Mouse (Mus musculus) midbrain, embryonic 14.5 days (tissue): ENCODE results near the gene Klhdc1. TPM values are rescaled to one million over a fixed set of nuclear protein-coding genes. Genes with fewer than 3 reads are reported as not detected.

ENCODE experiments used
- ATAC-seq: fragments of 200-750 bp; cut with Nextera tagmentation; 2 replicates; pipeline ENCODE4 v1.8.0; 2017; ENCODE audit warnings: moderate number of reproducible peaks, moderate library complexity; ENCODE audit not compliant: low FRiP score, low TSS enrichment
- DNase-seq: peaks from one replicate; pipeline ENCODE4 v3.0.0-alpha.2; 2015
- H3K27ac ChIP-seq: fragments of 300-500 bp; sonication (generic); replicated peaks from 2 replicates; pipeline ENCODE4 v1.5.1; 2014; ENCODE audit warnings: mild to moderate bottlenecking, low read depth, low read length, moderate library complexity
- H3K27me3 ChIP-seq: fragments of 300-500 bp; sonication (generic); 2 replicates; pipeline ENCODE4 v1.6.1; 2014; ENCODE audit warnings: low read length, control low read depth, mixed read lengths; ENCODE audit not compliant: control insufficient read depth, insufficient read depth
- H3K36me3 ChIP-seq: fragments of 300-500 bp; sonication (generic); 2 replicates; pipeline ENCODE4 v1.6.1; 2014; ENCODE audit warnings: low read length, control low read depth; ENCODE audit not compliant: control insufficient read depth, insufficient read depth
- H3K4me1 ChIP-seq: fragments of 300-500 bp; sonication (generic); 2 replicates; pipeline ENCODE4 v1.6.1; 2014; ENCODE audit warnings: mild to moderate bottlenecking, antibody characterized with exemption, low read length, control low read depth; ENCODE audit not compliant: control insufficient read depth, insufficient read depth
- H3K4me2 ChIP-seq: fragments of 300-500 bp; sonication (generic); 2 replicates; pipeline ENCODE4 v1.6.1; 2014; ENCODE audit warnings: mild to moderate bottlenecking, low read length, moderate library complexity
- H3K4me3 ChIP-seq: fragments of 300-500 bp; sonication (generic); replicated peaks from 2 replicates; pipeline ENCODE4 v1.5.1; 2014; ENCODE audit warnings: low read depth, low read length
- H3K9ac ChIP-seq: fragments of 300-500 bp; sonication (generic); replicated peaks from 2 replicates; pipeline ENCODE4 v1.6.1; 2014; ENCODE audit warnings: mild to moderate bottlenecking, low read length, moderate library complexity
- H3K9me3 ChIP-seq: fragments of 300-500 bp; sonication (generic); 2 replicates; pipeline ENCODE4 v1.6.1; 2016; ENCODE audit warnings: low read length, control low read depth, mixed read lengths; ENCODE audit not compliant: control insufficient read depth
- WGBS: fragments of 180-500 bp; shearing (Covaris S2); extraction: QIAGEN DNeasy Blood & Tissue Kit; methylation state at CpG from one replicate; pipeline ENCODE4 v1.1.7; 2014; 5-methylcytosine and 5-hydroxymethylcytosine counted together
- polyA plus RNA-seq: library from polyadenylated mRNA; unstranded; fragments of >200 nt; fragmentation: Nextera tagmentation; extraction: Ambion mirVana; gene quantifications from 2 replicates; pipeline ENCODE4 v1.2.1, GENCODE M21; 2014

Klhdc1 gene
- polyA plus RNA-seq, 1 experiment from 2014 or later = 17.5 TPM

DNA sequence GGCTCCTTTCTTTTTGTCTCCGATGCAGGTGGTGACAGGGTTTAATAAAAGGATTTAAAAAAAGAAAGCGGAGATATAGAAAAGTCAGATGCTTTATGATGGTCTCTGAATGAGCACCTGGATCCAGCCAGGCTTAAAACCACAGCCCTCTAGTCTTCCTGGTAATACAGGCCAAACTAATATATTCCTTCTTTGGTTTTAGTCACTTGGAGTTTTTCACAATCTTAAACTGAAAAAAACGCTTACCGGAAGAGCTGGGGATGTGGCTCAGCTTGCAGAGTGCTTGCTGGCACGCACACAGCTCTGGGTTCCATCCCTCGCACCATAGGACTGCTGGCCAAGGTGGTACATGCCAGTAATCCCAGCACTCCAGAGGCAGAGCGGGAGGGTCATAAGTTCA, 24.4 kb upstream of the Klhdc1 start:
- 94% methylated on average over 7 of the region's 7 CpGs for WGBS
- Histone ChIP-seq H3K4me3 (no peak overlapping the region), H3K4me1 (no peaks in the 10 kb centered on the region), H3K4me2 (no peak overlapping the region), H3K9ac (no peak overlapping the region), H3K27ac (no peak overlapping the region), H3K27me3 (no peaks in the 10 kb centered on the region), H3K36me3 (no peaks in the 10 kb centered on the region), H3K9me3 (no peaks in the 10 kb centered on the region)
- no peak for DNase-seq
- ATAC-seq = no peak

DNA sequence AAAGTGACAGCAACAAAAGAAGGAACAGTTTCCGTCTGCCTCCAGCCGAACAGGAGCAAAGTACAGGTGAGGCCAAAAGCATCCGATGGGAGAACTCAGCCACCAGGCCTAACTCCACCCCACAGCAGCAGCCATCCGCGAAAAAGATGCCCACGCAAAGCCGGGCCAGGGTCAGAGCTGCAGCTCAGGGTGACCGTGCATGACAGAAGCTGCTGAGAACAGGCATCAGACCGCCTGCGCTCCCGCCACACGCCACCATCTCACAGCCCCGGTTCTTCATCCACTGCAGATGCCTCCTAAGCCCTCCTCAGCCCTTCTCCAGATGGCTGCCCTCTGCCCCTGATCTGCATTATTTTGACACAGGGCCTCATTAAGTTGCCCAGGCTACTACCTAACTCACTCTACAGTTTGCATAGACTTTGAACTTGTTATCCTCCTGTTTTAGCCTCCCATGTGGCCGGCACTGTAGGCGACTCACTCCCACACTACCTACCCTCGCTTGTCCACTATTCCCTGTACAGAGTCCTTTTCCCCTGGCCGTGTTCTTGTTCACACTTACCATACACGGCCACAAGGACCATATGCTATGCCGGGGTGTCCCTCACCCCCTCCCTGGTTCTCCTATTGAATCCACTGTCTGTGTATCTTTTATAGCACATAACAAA, 20.2 kb upstream of the Klhdc1 start:
- ATAC-seq = no peak
- no peak overlapping the region for H3K9ac ChIP-seq
- no peak overlapping the region for H3K4me2 ChIP-seq
- H3K4me1 ChIP-seq = no peaks in the 10 kb centered on the region
- no peaks in the 10 kb centered on the region for H3K27me3 ChIP-seq
- H3K27ac ChIP-seq = no peak overlapping the region
- H3K4me3 ChIP-seq = no peak overlapping the region
- no peaks in the 10 kb centered on the region for H3K36me3 ChIP-seq
- WGBS = 84% methylated on average over 19 of the region's 19 CpGs
- no peak for DNase-seq
- H3K9me3 ChIP-seq = no peaks in the 10 kb centered on the region

- WGBS = 1% methylated on average over 37 of the region's 37 CpGs
Observed at GRCm38 (mm10) chr12:69227776-69228466, 13.1 kb upstream of the Klhdc1 start, which contains the start of gene Pole2. Gene Pole2, minus strand, starts transcription at chr12:69228195.

GRCm38 (mm10) chr12:69229251-69229650, 11.7 kb upstream of the Klhdc1 start:
- no peaks in the 10 kb centered on the region for H3K9me3 ChIP-seq
- no peak overlapping the region for H3K27ac ChIP-seq
- DNase-seq (no peak), ATAC-seq (no peak)
- H3K4me3 ChIP-seq = no peak overlapping the region
- no peaks in the 10 kb centered on the region for H3K4me1 ChIP-seq
- H3K36me3 ChIP-seq = no peaks in the 10 kb centered on the region
- H3K4me2 ChIP-seq = no peak overlapping the region
- H3K27me3 ChIP-seq = no peaks in the 10 kb centered on the region
- 60% methylated on average over 2 of the region's 2 CpGs for WGBS
- H3K9ac ChIP-seq = no peak overlapping the region

More at GRCm38 (mm10) chr12:69227776-69228466, 13.1 kb upstream of the Klhdc1 start, which contains the start of gene Pole2:
- Histone ChIP-seq H3K27ac (no peak within 1 kb of the TSS), H3K4me3 (peak within 1 kb of the TSS; percentile 63), H3K9ac (peak within 1 kb of the TSS; percentile 43; the same call in 1 of the 2 replicates), H3K4me1 (no peaks in the 10 kb centered on the region), H3K27me3 (no peaks in the 10 kb centered on the region), H3K9me3 (no peaks in the 10 kb centered on the region), H3K36me3 (no peaks in the 10 kb centered on the region), H3K4me2 (peak within 1 kb of the TSS; percentile 60)
- DNase-seq (peak; percentile 89), ATAC-seq (peak; percentile 91)

DNA sequence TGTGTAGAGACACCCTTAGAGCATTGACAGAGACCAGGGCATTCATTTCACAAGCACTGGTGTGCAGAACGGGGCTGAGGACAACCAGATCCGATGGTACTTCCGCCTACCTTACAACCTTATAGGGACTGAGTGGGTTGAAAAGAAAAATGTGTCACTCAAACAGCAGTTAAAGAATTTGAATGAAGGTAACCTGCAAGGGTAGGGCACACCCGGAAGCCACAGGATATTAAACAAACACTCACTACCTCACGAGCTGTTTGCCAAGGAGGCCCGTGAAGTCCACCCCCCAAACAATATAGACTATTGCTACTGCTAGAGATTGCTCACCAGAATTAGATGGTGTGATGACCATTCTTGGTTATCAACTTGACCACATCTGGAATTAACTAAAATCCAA, 5.2 kb upstream of the Klhdc1 start:
- H3K4me2 ChIP-seq = no peak overlapping the region
- no peaks in the 10 kb centered on the region for H3K36me3 ChIP-seq
- DNase-seq = no peak
- H3K27me3 ChIP-seq = no peaks in the 10 kb centered on the region
- no peak for ATAC-seq
- no peak overlapping the region for H3K9ac ChIP-seq
- WGBS = 91% methylated on average over 6 of the region's 6 CpGs
- no peaks in the 10 kb centered on the region for H3K9me3 ChIP-seq
- no peaks in the 10 kb centered on the region for H3K4me1 ChIP-seq
- H3K4me3 ChIP-seq = no peak overlapping the region
- no peak overlapping the region for H3K27ac ChIP-seq

DNA sequence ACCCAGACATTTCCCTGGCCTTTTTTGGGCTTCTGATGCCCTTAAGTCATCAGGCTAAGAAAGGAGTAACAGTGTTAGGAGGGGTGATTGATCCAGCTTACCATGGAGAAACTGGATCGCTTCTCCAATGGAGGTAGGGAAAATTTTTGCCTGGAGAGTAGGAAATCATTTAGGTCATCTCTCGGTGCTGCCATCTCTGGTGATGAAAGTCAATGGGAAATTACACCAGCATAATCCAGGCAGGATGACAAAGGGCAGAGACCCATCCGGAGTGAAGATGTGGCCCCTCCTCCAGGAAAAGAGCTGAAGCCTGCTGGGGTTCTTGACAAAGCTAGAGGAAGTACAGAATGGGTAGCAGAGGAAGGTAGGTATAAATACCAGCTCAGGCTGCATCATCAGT, 2.7 kb upstream of the Klhdc1 start:
- ATAC-seq (no peak), DNase-seq (peak; percentile 6)
- Histone ChIP-seq H3K9ac (no peak overlapping the region), H3K4me2 (no peak overlapping the region), H3K27me3 (no peaks in the 10 kb centered on the region), H3K27ac (no peak overlapping the region), H3K36me3 (no peaks in the 10 kb centered on the region), H3K4me3 (no peak overlapping the region), H3K4me1 (no peaks in the 10 kb centered on the region), H3K9me3 (no peaks in the 10 kb centered on the region)
- WGBS = 43% methylated on average over 3 of the region's 3 CpGs

DNA sequence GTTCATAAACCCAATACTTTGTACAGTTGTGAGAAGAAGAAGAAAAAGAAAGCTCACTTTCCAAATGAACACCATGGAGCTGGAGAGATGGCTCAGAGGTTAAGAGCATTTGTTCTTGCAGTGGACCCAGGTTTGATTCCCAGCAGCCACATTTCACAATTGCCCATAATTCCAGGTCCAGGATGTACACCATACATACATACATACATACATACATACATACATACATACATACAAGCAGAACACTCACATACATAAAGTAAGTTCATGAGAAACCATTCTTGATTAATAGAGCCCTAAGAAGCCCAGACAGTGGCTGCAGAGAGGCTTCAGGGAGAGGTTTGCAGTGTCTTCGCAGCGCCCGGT, 412 bp downstream of the Klhdc1 start:
- H3K4me2 ChIP-seq = peak overlapping the region; percentile 68
- H3K27ac ChIP-seq = peak overlapping the region; percentile 86
- 0% methylated on average over 3 of the region's 3 CpGs for WGBS
- no peaks in the 10 kb centered on the region for H3K27me3 ChIP-seq
- H3K4me1 ChIP-seq = no peaks in the 10 kb centered on the region
- ATAC-seq = peak; percentile 37
- H3K9ac ChIP-seq = peak overlapping the region; percentile 82
- peak overlapping the region; percentile 66 for H3K4me3 ChIP-seq
- no peaks in the 10 kb centered on the region for H3K36me3 ChIP-seq
- no peaks in the 10 kb centered on the region for H3K9me3 ChIP-seq
- DNase-seq = no peak

DNA sequence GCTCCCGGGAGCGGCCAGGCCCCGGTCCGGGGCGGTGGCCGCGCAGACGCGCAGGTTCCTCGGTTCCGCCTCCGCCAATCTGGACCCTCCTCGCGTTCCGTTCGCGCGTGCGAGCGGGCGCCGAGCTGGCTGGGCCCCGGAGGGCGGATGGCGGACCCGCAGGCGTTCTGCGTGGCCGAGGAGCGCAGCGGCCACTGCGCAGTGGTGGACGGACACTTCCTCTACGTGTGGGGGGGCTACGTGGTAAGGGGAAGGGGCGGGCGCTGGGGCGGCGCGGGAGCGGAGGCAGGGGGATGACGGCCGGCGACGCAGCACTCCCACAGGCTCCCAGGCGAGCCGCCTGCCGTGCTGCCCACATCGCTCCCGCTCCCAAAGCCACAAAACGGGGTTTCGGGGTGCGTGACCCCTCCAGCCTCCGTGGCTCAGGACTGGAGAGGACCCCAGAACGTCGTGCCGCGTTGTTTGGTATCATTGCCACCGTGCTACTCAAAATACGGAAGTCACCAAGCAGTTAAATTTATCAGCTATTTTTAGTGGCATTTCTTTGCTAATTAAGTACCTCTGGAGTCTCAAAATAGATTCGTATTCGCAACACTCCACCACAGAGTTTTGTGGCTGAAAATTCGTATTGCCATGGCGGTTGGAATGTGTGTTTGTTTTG, 925 bp downstream of the Klhdc1 start:
- H3K4me2 ChIP-seq = peak overlapping the region; percentile 68
- peak; percentile 85 for DNase-seq
- peak overlapping the region; percentile 66 for H3K4me3 ChIP-seq
- no peaks in the 10 kb centered on the region for H3K9me3 ChIP-seq
- H3K27ac ChIP-seq = peak overlapping the region; percentile 86
- H3K9ac ChIP-seq = peak overlapping the region; percentile 82
- H3K4me1 ChIP-seq = no peaks in the 10 kb centered on the region
- WGBS = under 1% methylated on average over 63 of the region's 64 CpGs
- H3K36me3 ChIP-seq = no peaks in the 10 kb centered on the region
- peak; percentile 90 for ATAC-seq
- H3K27me3 ChIP-seq = no peaks in the 10 kb centered on the region
